Mouse (Mus musculus) megakaryocyte, embryonic 14.5 days (primary cell): Measurements from ENCODE around the gene Smc3. TPM values are rescaled to one million over a fixed set of nuclear protein-coding genes. Genes with fewer than 3 reads are reported as not detected.

ENCODE experiments used
- H3K27me3 ChIP-seq: replicated peaks from 2 replicates; pipeline ENCODE3; 2012; ENCODE audit warnings: inconsistent platforms
- H3K36me3 ChIP-seq: replicated peaks from 2 replicates; pipeline ENCODE3; 2012; ENCODE audit warnings: low read length, inconsistent platforms, mixed read lengths
- H3K4me1 ChIP-seq: 2 replicates; pipeline ENCODE4 v1.6.1; 2012; ENCODE audit warnings: inconsistent platforms
- H3K4me3 ChIP-seq: replicated peaks from 2 replicates; pipeline ENCODE3; 2012; ENCODE audit warnings: moderate library complexity, mild to moderate bottlenecking, inconsistent platforms
- H3K9me3 ChIP-seq: 2 replicates; pipeline ENCODE4 v1.6.1; 2012; ENCODE audit warnings: inconsistent platforms
- FLI1 ChIP-seq: IDR thresholded peaks from 2 replicates; pipeline ENCODE4 v1.6.1; 2012; ENCODE audit warnings: low read length, inconsistent platforms, mixed read lengths
- GATA1 ChIP-seq: IDR thresholded peaks from 3 replicates; pipeline ENCODE4 v1.6.1; 2012; ENCODE audit warnings: mixed read lengths, low read length, inconsistent platforms, borderline replicate concordance
- polyA plus RNA-seq: library from polyadenylated mRNA; stranded (reverse); fragments of >175 nt; gene quantifications from 2 replicates; pipeline ENCODE4 v1.2.3, GENCODE M21; 2012; ENCODE audit warnings: low replicate concordance; ENCODE audit not compliant: insufficient read depth

Gene Smc3
- polyA plus RNA-seq, 1 experiment, result 14.2 TPM

- Histone ChIP-seq H3K9me3 (0 out of 2 replicates have a peak, but pooled peaks cover 2% of the 10 kb centered on the region), H3K27me3 (peaks cover 49% of the 10 kb centered on the region), H3K36me3 (no peaks in the 10 kb centered on the region), H3K4me3 (no peak overlapping the region), H3K4me1 (peaks cover 4% of the 10 kb centered on the region; the same call in 1 of the 2 replicates)
- TF ChIP-seq FLI1 (no peak), GATA1 (no peak)
These were observed 66.5 kb downstream of the Smc3 start for GRCm38 (mm10) chr19:53666708-53667107.

GRCm38 (mm10) chr19:53668821-53669220, 68.6 kb downstream of the Smc3 start:
- Histone ChIP-seq H3K4me1 (peaks cover 4% of the 10 kb centered on the region; the same call in 1 of the 2 replicates), H3K27me3 (peaks cover 56% of the 10 kb centered on the region), H3K4me3 (no peak overlapping the region), H3K9me3 (0 out of 2 replicates have a peak, but pooled peaks cover 2% of the 10 kb centered on the region), H3K36me3 (no peaks in the 10 kb centered on the region)
- TF ChIP-seq GATA1, result no peak
- no peak for TF ChIP-seq FLI1

DNA sequence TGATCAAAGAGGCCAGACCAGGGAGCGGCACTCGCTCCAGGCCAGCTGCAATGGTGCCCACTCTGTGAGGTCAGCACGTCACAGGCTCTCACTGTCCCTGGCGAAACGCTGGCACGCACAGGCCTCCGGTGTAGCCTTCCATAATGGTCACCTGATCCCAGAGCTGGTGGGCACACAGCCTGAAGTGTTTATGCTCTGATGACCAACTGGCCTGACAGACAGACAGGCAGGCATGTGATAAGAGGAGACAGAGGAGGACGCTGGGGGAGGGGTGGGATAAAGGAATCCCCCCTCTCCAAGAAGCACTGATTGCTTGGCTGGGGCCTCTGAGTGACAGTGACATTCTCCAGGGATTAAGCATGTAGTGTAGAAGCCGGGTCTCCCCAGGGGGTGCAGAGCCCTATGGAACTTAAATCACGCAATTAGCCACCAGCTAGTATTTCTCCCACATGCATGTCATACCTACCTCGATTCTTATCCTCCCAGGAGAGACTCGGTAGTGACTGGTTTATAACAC, 70.5 kb downstream of the Smc3 start:
- H3K36me3 ChIP-seq, result no peaks in the 10 kb centered on the region
- H3K9me3 ChIP-seq, result no peaks in the 10 kb centered on the region
- H3K4me1 ChIP-seq, result peaks cover 7% of the 10 kb centered on the region; the same call in 1 of the 2 replicates
- peaks cover 70% of the 10 kb centered on the region for H3K27me3 ChIP-seq
- no peak overlapping the region for H3K4me3 ChIP-seq
- no peak for TF ChIP-seq GATA1
- no peak for TF ChIP-seq FLI1

GRCm38 (mm10) chr19:53671432-53671831, 71.2 kb downstream of the Smc3 start:
- peaks cover 77% of the 10 kb centered on the region for H3K27me3 ChIP-seq

GRCm38 (mm10) chr19:53674131-53674925, 74.1 kb downstream of the Smc3 start:
- H3K27me3 ChIP-seq, result peaks cover 88% of the 10 kb centered on the region
- 0 out of 2 replicates have a peak, but pooled peaks cover 4% of the 10 kb centered on the region for H3K9me3 ChIP-seq
- no peak overlapping the region for H3K4me3 ChIP-seq
- no peak for TF ChIP-seq FLI1
- no peak for TF ChIP-seq GATA1
- H3K4me1 ChIP-seq, result peaks cover 24% of the 10 kb centered on the region
- no peaks in the 10 kb centered on the region for H3K36me3 ChIP-seq

More at GRCm38 (mm10) chr19:53671432-53671831, 71.2 kb downstream of the Smc3 start:
- TF ChIP-seq GATA1 (no peak), FLI1 (no peak)
- H3K36me3 ChIP-seq, result no peaks in the 10 kb centered on the region
- peaks cover 12% of the 10 kb centered on the region for H3K4me1 ChIP-seq
- no peak overlapping the region for H3K4me3 ChIP-seq
- H3K9me3 ChIP-seq, result no peaks in the 10 kb centered on the region

- H3K36me3 ChIP-seq, result no peaks in the 10 kb centered on the region
- H3K4me3 ChIP-seq, result peak overlapping the region; percentile 91
- H3K4me1 ChIP-seq, result peaks cover 20% of the 10 kb centered on the region
- 0 out of 2 replicates have a peak, but pooled peaks cover 4% of the 10 kb centered on the region for H3K9me3 ChIP-seq
- peaks cover 82% of the 10 kb centered on the region for H3K27me3 ChIP-seq
- TF ChIP-seq FLI1 (no peak), GATA1 (no peak)
These were observed 76.0 kb downstream of the Smc3 start for GRCm38 (mm10) chr19:53676228-53676627.

DNA sequence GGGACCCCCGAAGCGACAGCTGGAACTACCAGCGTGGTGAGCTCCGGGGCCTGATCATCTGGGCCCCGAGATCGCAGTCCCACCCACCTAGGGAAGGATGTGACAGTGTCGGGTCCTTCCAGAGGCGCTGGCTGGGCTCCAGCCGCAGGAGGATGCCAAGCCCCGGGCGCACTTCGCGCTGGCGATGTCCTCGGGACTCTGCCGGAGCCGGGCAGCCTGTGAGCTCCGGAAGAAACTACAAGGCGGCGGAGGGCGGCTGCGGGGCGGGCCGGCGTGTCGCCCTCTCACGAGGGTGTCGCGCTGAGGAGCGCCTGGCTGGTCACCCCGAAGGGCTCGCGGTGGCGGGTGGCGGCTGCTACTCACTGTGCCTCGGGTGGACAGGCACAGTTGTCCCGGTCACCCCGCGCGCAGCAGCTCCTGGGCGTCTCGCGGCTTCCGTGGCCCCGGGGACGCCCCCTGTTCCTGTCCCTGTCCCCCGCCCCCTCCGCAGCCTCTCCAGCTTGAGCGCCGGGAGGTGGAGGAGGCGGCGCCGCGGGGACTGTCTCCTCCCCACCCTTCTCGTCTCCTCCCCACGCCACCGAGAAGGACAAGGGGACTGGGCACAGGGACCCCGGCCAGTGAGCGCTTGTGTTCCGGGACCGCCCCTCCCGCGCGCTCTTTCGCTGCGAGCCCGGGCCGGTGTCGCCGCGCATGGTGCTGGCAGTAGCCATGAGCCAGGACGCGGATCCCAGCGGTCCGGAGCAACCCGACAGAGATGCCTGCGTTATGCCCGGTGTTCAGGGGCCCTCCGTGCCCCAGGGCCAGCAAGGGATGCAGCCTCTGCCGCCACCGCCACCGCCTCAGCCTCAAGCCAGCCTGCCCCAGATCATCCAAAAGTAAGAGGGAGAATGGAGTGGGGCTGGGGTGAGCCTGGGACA, 76.8 kb downstream of the Smc3 start, which contains the start of gene Rbm20:
Gene Rbm20, plus strand, starts transcription at position 589 of the 917 bp plus-strand sequence.
- H3K36me3 ChIP-seq, result no peaks in the 10 kb centered on the region
- TF ChIP-seq GATA1 (no peak), FLI1 (no peak)
- peak within 1 kb of the TSS; percentile 91 for H3K4me3 ChIP-seq
- H3K27me3 ChIP-seq, result peaks cover 77% of the 10 kb centered on the region
- H3K4me1 ChIP-seq, result peaks cover 20% of the 10 kb centered on the region
- H3K9me3 ChIP-seq, result 0 out of 2 replicates have a peak, but pooled peaks cover 4% of the 10 kb centered on the region

GRCm38 (mm10) chr19:53679194-53679593, 79.0 kb downstream of the Smc3 start:
- Histone ChIP-seq H3K4me3 (no peak overlapping the region), H3K9me3 (0 out of 2 replicates have a peak, but pooled peaks cover 4% of the 10 kb centered on the region), H3K36me3 (no peaks in the 10 kb centered on the region), H3K27me3 (peaks cover 80% of the 10 kb centered on the region), H3K4me1 (peaks cover 20% of the 10 kb centered on the region)
- no peak for TF ChIP-seq FLI1
- TF ChIP-seq GATA1, result no peak

GRCm38 (mm10) chr19:53679981-53680380, 79.8 kb downstream of the Smc3 start:
- H3K27me3 ChIP-seq, result peaks cover 77% of the 10 kb centered on the region
- H3K9me3 ChIP-seq, result 0 out of 2 replicates have a peak, but pooled peaks cover 4% of the 10 kb centered on the region
- H3K4me1 ChIP-seq, result peaks cover 17% of the 10 kb centered on the region
- H3K4me3 ChIP-seq, result no peak overlapping the region
- TF ChIP-seq FLI1 (no peak), GATA1 (no peak)
- H3K36me3 ChIP-seq, result no peaks in the 10 kb centered on the region
